Mouse (Mus musculus): ENCODE data around the gene Hmx2. TPM values are rescaled to one million over a fixed set of nuclear protein-coding genes. Genes with fewer than 3 reads are reported as not detected.

Hmx2 gene
- 2.6 and 2.7 TPM in 2 replicates for polyA plus RNA-seq (2016; fragmentation: Nextera tagmentation; extraction: Ambion mirVana)

- Histone ChIP-seq H3K27me3 (replicated peaks) (peaks cover 98% of the 10 kb centered on the region), H3K36me3 (no peaks in the 10 kb centered on the region), H3K27ac (no peak within 1 kb of the TSS), H3K4me2 (replicated peaks) (no peak within 1 kb of the TSS), H3K9ac (no peak within 1 kb of the TSS), H3K9me3 (no peaks in the 10 kb centered on the region), H3K4me1 (peaks cover 16% of the 10 kb centered on the region), H3K4me3 (no peak within 1 kb of the TSS)
- no peak for ATAC-seq (ENCODE audit: low FRiP score, low read depth)
- 7% methylated on average over 3 of the region's 3 CpGs for WGBS
Observed at GRCm38 (mm10) chr7:131548473-131548872, at the start of gene Hmx2. Gene Hmx2 (plus strand): TSS chr7:131548773.

DNA sequence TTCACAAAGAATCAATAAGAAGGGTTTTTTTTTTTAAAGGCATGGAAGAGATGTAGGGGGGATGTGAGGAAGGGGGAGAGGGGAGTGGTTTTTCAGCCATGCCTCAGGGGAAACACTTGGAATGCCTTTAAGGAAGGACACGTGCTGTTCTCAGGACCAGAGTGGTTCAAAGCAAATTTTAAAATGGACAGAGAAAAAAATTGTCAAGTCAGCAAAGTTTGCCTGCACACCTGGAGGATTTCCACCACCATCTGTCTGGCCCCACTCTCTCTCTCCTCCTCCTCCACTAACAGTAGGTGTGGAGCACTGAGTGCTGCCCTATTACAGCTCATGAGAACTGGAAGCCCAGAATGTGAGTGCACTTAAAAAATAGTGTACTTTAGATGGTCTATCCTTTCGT, 44.8 kb upstream of the Hmx2 start:
- no peak for ATAC-seq (ENCODE audit: low FRiP score, low read depth)
- 84% methylated on average over 2 of the region's 2 CpGs for WGBS

GRCm38 (mm10) chr7:131539979-131540378, 8.6 kb upstream of the Hmx2 start:
- 1% methylated on average over 7 of the region's 7 CpGs for WGBS

More for the DNA sequence above, 44.8 kb upstream of the Hmx2 start:
- Histone ChIP-seq H3K9me3 (no peaks in the 10 kb centered on the region), H3K36me3 (no peaks in the 10 kb centered on the region), H3K9ac (no peak overlapping the region), H3K4me3 (no peak overlapping the region), H3K27ac (no peak overlapping the region), H3K4me2 (replicated peaks) (no peak overlapping the region), H3K4me1 (no peaks in the 10 kb centered on the region), H3K27me3 (replicated peaks) (0 out of 2 replicates have a peak, but pooled peaks cover 2% of the 10 kb centered on the region)

GRCm38 (mm10) chr7:131541184-131542114, 7.1 kb upstream of the Hmx2 start:
- H3K27ac ChIP-seq: no peak overlapping the region
- no peak overlapping the region for H3K9ac ChIP-seq
- no peaks in the 10 kb centered on the region for H3K36me3 ChIP-seq
- H3K4me3 ChIP-seq: peak overlapping the region; percentile 39
- H3K27me3 ChIP-seq (replicated peaks): peaks cover 89% of the 10 kb centered on the region
- no peak for ATAC-seq (ENCODE audit: low FRiP score, low read depth)
- WGBS: 1% methylated on average over 41 of the region's 41 CpGs
- no peaks in the 10 kb centered on the region for H3K9me3 ChIP-seq
- H3K4me2 ChIP-seq (replicated peaks): peak overlapping the region; percentile 73
- peaks cover 33% of the 10 kb centered on the region for H3K4me1 ChIP-seq

More at GRCm38 (mm10) chr7:131539979-131540378, 8.6 kb upstream of the Hmx2 start:
- peaks cover 74% of the 10 kb centered on the region for H3K27me3 ChIP-seq (replicated peaks)
- H3K36me3 ChIP-seq: no peaks in the 10 kb centered on the region
- H3K9ac ChIP-seq: no peak overlapping the region
- no peak overlapping the region for H3K27ac ChIP-seq
- no peak for ATAC-seq (ENCODE audit: low FRiP score, low read depth)
- H3K4me1 ChIP-seq: peaks cover 33% of the 10 kb centered on the region
- H3K9me3 ChIP-seq: no peaks in the 10 kb centered on the region
- no peak overlapping the region for H3K4me2 ChIP-seq (replicated peaks)
- no peak overlapping the region for H3K4me3 ChIP-seq

GRCm38 (mm10) chr7:131542115-131542871, 6.3 kb upstream of the Hmx2 start, which contains the start of gene Hmx3:
Gene Hmx3 (plus strand): TSS chr7:131542867.
- peaks cover 33% of the 10 kb centered on the region for H3K4me1 ChIP-seq
- under 1% methylated on average over 52 of the region's 65 CpGs for whole genome bisulfite sequencing
- H3K9ac ChIP-seq: peak within 1 kb of the TSS; percentile 48
- H3K4me3 ChIP-seq: peak within 1 kb of the TSS; percentile 39
- H3K4me2 ChIP-seq (replicated peaks): peak within 1 kb of the TSS; percentile 73
- H3K9me3 ChIP-seq: no peaks in the 10 kb centered on the region
- H3K27ac ChIP-seq: no peak within 1 kb of the TSS
- peaks cover 94% of the 10 kb centered on the region for H3K27me3 ChIP-seq (replicated peaks)
- ATAC-seq (ENCODE audit: low FRiP score, low read depth): peak; percentile 55; the same call in 1 of the 2 replicates
- H3K36me3 ChIP-seq: no peaks in the 10 kb centered on the region

- no peak for ATAC-seq (ENCODE audit: low FRiP score, low read depth)
- H3K4me1 ChIP-seq: peaks cover 33% of the 10 kb centered on the region
- no peak overlapping the region for H3K27ac ChIP-seq
- peak overlapping the region; percentile 73 for H3K4me2 ChIP-seq (replicated peaks)
- no peaks in the 10 kb centered on the region for H3K9me3 ChIP-seq
- no peaks in the 10 kb centered on the region for H3K36me3 ChIP-seq
- peak overlapping the region; percentile 48 for H3K9ac ChIP-seq
- WGBS: under 1% methylated on average over 67 of the region's 71 CpGs
- peaks cover 94% of the 10 kb centered on the region for H3K27me3 ChIP-seq (replicated peaks)
- peak overlapping the region; percentile 39 for H3K4me3 ChIP-seq
Observed at GRCm38 (mm10) chr7:131542872-131543622, 5.5 kb upstream of the Hmx2 start.

DNA sequence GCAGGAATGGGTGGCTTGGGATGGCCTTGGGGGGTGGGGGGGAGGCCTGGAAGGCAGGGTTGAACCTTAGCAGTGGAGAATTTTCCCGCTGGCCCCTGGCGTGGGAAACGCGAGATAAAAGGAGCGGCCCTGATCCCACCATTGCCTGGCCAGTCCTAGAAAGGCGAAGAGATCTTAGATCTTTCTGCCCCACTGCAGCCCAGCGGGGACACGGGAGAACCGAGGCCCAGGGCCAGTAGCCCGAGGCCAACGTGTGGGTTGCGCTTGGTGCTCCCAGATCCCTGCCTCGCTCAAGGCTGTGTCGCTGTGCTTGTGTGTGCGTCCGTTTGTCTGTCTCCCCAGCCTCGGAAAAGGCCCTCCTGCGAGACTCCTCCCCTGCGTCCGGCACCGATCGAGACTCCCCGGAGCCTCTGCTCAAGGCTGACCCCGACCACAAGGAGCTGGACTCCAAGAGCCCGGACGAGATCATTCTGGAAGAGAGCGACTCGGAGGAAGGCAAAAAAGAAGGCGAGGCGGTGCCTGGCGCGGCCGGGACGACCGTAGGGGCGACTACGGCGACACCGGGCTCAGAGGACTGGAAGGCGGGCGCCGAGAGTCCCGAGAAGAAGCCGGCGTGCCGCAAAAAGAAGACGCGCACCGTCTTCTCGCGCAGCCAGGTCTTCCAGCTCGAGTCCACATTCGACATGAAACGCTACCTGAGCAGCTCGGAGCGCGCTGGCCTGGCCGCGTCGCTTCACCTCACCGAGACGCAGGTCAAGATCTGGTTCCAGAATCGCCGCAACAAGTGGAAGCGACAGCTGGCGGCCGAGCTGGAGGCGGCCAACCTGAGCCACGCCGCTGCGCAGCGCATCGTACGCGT, 4.7 kb upstream of the Hmx2 start:
- peaks cover 33% of the 10 kb centered on the region for H3K4me1 ChIP-seq
- peak overlapping the region; percentile 39 for H3K4me3 ChIP-seq
- H3K4me2 ChIP-seq (replicated peaks): peak overlapping the region; percentile 73
- WGBS: under 1% methylated on average over 75 of the region's 75 CpGs
- H3K27ac ChIP-seq: no peak overlapping the region
- H3K9me3 ChIP-seq: no peaks in the 10 kb centered on the region
- no peak for ATAC-seq (ENCODE audit: low FRiP score, low read depth)
- peak overlapping the region; percentile 33; the same call in 1 of the 2 replicates for H3K9ac ChIP-seq
- H3K36me3 ChIP-seq: no peaks in the 10 kb centered on the region
- peaks cover 95% of the 10 kb centered on the region for H3K27me3 ChIP-seq (replicated peaks)

DNA sequence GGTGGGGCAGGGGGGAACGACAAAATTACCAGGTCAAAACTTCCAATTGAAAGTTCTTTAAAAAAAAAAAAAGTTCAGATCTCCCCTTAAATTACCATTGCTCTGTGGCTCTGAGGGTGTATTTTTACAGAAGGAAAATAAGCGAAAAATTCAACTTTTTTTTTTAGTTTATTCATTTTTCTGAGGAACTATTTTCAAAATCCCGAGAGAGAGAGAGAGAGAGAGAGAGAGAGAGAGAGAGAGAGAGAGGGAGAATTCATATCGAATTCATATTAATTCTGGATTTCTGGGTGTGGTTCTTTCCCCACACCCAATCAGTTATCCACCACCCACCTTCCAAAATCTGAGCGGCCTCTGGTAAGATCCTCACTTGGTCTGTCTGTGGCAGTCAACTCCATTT, 3.7 kb upstream of the Hmx2 start:
- no peak overlapping the region for H3K27ac ChIP-seq
- H3K36me3 ChIP-seq: no peaks in the 10 kb centered on the region
- no peaks in the 10 kb centered on the region for H3K9me3 ChIP-seq
- H3K27me3 ChIP-seq (replicated peaks): peaks cover 96% of the 10 kb centered on the region
- H3K4me3 ChIP-seq: no peak overlapping the region
- WGBS: 2% methylated on average over 5 of the region's 5 CpGs
- no peak overlapping the region for H3K9ac ChIP-seq
- H3K4me1 ChIP-seq: peaks cover 33% of the 10 kb centered on the region
- no peak overlapping the region for H3K4me2 ChIP-seq (replicated peaks)
- ATAC-seq (ENCODE audit: low FRiP score, low read depth): no peak

GRCm38 (mm10) chr7:131545701-131546385, 2.7 kb upstream of the Hmx2 start:
- no peaks in the 10 kb centered on the region for H3K36me3 ChIP-seq
- peaks cover 98% of the 10 kb centered on the region for H3K27me3 ChIP-seq (replicated peaks)
- H3K27ac ChIP-seq: no peak overlapping the region
- H3K9me3 ChIP-seq: no peaks in the 10 kb centered on the region
- H3K4me2 ChIP-seq (replicated peaks): no peak overlapping the region; the same call in 1 of the 2 replicates
- H3K9ac ChIP-seq: no peak overlapping the region
- no peak for ATAC-seq (ENCODE audit: low FRiP score, low read depth)
- WGBS: under 1% methylated on average over 13 of the region's 13 CpGs
- no peak overlapping the region for H3K4me3 ChIP-seq
- H3K4me1 ChIP-seq: peaks cover 33% of the 10 kb centered on the region

DNA sequence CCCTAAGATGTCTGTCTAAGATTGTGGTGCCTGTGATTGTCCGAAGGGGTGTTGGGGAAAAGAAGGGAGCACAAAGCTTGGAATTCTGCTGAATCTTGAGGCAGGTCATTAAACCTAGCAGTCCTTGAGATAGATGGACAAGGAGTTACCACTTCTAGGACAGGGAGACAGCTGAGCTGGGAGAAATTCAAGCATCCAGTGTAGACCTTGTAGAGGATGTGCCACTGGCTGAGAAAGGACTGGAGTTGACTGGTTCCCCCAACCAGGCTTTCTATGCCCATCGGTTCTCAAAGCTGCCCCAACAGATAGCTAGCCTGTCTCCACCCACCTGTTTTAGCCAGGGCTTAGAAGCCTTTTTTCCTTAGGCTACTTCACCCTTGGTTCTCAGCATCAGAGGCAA, 2.1 kb upstream of the Hmx2 start:
- Histone ChIP-seq H3K27me3 (replicated peaks) (peaks cover 98% of the 10 kb centered on the region), H3K36me3 (no peaks in the 10 kb centered on the region), H3K9me3 (no peaks in the 10 kb centered on the region), H3K4me1 (peaks cover 32% of the 10 kb centered on the region), H3K4me2 (replicated peaks) (no peak overlapping the region; the same call in 1 of the 2 replicates), H3K9ac (no peak overlapping the region), H3K4me3 (no peak overlapping the region), H3K27ac (no peak overlapping the region)
- ATAC-seq (ENCODE audit: low FRiP score, low read depth): no peak
- WGBS: 3% methylated on average over 2 of the region's 2 CpGs
